Mouse (Mus musculus): ENCODE results near the gene Cts6.
"Not testable (repeated sequence)": the region's sequence is repeated elsewhere in the genome, so short reads cannot be mapped to it uniquely, and the experiment has no call there.

Cts6 gene

DNA sequence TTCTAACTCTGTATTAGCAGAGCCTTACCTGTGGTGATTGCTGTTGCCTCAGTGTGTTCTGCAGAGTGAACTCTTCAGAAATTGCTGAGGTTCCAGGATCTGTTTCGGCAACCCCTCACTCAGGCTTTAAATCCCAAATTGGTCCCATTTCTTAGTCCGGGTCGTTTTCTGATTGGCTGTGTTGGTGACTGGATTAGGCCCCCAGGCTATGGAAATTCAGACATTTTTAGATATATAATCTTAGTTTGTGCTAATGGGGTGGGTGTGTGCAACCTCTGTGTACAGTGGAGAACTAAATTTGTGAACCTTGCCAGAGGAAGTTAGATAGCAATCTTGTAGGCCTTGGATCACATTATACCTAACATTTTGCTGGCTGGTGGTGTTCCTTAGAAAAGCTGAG lies at the start of gene Cts6:
Gene Cts6, minus strand, starts transcription at position 101 of the 400 bp plus-strand sequence.
- in situ Hi-C loops (cut with MboI; ENCODE audit: unreplicated experiment in 2 of 2): no loop called here

DNA sequence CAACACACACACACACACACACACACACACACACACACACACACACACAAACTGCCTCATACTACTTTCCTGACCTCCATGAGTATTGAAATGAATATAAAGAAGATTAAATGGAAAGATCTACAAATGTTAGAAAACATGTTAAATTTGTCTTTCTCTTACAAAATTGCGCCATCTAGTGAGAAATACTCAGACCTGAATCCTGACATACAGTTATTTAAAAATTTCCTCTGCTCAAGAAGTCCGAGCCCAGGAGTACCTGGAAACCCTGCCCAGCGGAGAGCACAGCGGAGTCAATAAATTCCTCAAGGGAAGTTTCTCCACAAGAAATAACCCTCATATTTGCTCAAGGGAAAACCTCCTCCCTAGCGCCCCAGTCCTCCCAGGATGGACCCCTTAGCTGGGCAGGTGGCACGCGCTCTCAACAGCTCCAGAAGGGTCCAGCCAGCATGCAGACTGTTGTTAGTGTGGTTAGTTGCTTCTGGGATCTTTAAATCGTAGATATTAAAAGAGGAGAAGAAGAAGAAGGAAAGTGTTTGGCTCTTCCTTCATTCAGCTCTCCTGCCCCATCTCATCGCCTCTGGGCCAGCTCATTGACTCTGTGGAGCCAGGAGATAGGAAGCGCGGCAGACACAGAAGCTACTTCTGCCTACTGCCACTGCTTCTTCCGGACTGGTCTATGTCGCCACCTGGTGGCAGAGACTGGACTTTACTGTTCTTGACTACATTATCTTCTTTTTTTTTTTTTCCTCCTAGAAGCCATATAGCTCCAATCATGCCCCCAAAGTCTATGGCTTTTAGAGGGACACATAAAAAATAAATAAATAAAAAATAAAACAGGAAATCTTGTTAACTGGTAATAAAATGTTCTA lies 38.1 kb upstream of the Cts6 start:
- in situ Hi-C loops (cut with MboI; ENCODE audit: unreplicated experiment in 2 of 2): loop anchor here (5.0 to 10.0 kb wide), 4 partner anchors 414 to 1387 kb away; no protein-coding TSS in a partner anchor

DNA sequence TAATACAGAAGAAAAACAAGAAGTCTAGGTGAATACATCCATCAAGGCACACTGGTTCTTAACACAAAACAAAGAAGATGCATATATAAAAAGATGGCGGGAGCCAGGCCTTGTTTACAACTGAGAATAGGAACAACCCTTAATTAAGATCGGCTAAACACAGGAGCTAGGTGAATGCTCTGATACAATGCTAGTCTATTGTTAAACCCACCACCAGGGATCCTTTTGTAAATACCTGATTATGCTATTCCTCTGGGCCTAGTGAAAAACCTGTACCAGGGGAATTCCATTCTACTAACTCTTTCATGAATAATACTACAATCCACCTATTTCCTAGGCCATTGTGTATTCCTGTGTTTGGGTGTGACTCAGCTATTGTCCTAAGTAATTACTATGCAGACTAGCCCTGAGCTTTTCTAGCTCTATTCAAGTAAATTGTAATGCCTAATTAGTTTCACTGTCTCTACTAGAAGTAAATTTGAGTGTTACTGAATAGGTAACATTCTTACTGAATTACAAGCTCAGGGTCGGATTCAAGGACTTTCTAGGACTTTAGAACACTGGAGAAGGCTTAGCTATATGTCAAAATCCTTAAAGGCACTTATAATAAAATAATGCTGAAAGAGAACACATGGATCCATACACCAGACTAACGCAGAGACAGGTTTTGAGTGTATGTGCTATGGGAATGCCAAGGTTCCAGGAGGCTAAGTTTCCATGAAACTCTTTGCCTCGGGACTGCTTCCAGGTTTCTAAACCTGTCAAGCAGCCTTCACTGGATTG lies 17.9 kb downstream of the Cts6 start:
- in situ Hi-C loops (cut with MboI; ENCODE audit: unreplicated experiment in 2 of 2): not testable (repeated sequence)

DNA sequence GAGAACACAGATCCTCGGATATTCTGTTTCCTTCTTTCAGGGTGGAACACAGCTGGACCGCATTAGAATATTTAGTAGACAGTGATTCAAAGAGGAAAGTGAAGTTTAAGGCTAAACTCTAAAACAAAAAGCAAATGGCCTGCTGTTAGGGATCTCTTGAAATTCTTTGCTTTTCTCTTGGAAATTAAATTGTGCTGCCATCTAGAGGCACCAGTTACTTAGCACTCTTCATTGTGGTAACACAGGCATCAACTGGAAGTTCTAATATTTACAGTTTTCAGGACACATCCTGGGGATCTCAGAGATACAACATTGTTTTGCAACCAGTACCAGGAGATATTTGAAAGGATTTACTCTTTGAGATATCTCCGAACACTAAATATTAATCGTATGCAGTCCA lies 38.6 kb downstream of the Cts6 start:
- in situ Hi-C loops (cut with MboI; ENCODE audit: unreplicated experiment in 2 of 2): no loop called here

DNA sequence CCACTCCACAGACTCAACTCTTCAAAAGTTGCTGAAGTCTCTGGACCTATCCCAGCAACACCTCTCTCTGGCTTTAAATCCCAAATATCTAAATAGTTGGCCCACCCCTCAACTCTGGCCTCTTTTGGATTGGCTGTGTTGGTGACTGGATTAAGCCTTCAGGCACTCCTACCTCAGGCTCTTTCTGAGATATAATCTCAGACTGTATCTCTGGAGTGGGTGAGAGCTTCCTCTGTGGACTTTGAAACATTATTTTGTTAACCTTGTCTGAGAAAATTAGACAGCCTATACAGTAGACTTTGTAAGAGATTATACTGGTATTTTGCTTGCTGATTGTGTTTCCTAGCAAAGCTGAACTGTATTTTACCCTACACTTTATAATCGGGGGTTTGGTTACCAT lies 39.1 kb downstream of the Cts6 start, which contains the start of gene Ctsr:
Gene Ctsr, minus strand, starts transcription at position 101 of the 400 bp plus-strand sequence.
- in situ Hi-C loops (cut with MboI; ENCODE audit: unreplicated experiment in 2 of 2): no loop called here
